Mouse (Mus musculus): Measurements from ENCODE around the gene Saa1. TPM values are rescaled to one million over a fixed set of nuclear protein-coding genes. Genes with fewer than 3 reads are reported as not detected.
"Not testable (repeated sequence)": the region's sequence is repeated elsewhere in the genome, so short reads cannot be mapped to it uniquely, and the experiment has no call there.

Saa1 gene
- not detected for total RNA-seq (2021)
- long read RNA-seq, result 0 reads

GRCm38 (mm10) chr7:46742880-46743279 lies at the start of gene Saa1:
Gene Saa1 (minus strand): TSS chr7:46742980.
- DNase-seq (ENCODE audit: low spot score in 2 of 2), result not testable (repeated sequence)

- DNase-seq (ENCODE audit: low spot score in 2 of 2), result no peak
These were observed 46.5 kb upstream of the Saa1 start for GRCm38 (mm10) chr7:46789177-46789849.

GRCm38 (mm10) chr7:46770706-46771105 lies 27.9 kb upstream of the Saa1 start:
- DNase-seq (ENCODE audit: low spot score in 2 of 2), result peak; percentile 38 to 58

GRCm38 (mm10) chr7:46768451-46768850 lies 25.7 kb upstream of the Saa1 start:
- DNase-seq (ENCODE audit: low spot score in 2 of 2), result no peak

- no peak for DNase-seq (ENCODE audit: low spot score in 2 of 2)
These were observed 24.6 kb upstream of the Saa1 start for GRCm38 (mm10) chr7:46767371-46767770.

GRCm38 (mm10) chr7:46764672-46765071 lies 21.9 kb upstream of the Saa1 start:
- no peak for DNase-seq (ENCODE audit: low spot score in 2 of 2)

GRCm38 (mm10) chr7:46762601-46763000 lies 19.8 kb upstream of the Saa1 start:
- no peak for DNase-seq (ENCODE audit: low spot score in 2 of 2)

GRCm38 (mm10) chr7:46761049-46761795 lies 18.4 kb upstream of the Saa1 start:
- no peak for DNase-seq (ENCODE audit: low spot score in 2 of 2)

- no peak for DNase-seq (ENCODE audit: low spot score in 2 of 2)
These were observed 8.7 kb upstream of the Saa1 start, which contains the start of gene Saa2 for GRCm38 (mm10) chr7:46751490-46751889. Gene Saa2 (plus strand): TSS chr7:46751790.

GRCm38 (mm10) chr7:46748459-46748858 lies 5.7 kb upstream of the Saa1 start:
- no peak for DNase-seq (ENCODE audit: low spot score in 2 of 2)

- no peak for DNase-seq (ENCODE audit: low spot score in 2 of 2)
These were observed 3.6 kb upstream of the Saa1 start for GRCm38 (mm10) chr7:46746381-46746780.

GRCm38 (mm10) chr7:46745816-46746215 lies 3.0 kb upstream of the Saa1 start:
- no peak for DNase-seq (ENCODE audit: low spot score in 2 of 2)

GRCm38 (mm10) chr7:46740041-46740440 lies 2.7 kb downstream of the Saa1 start:
- not testable (repeated sequence) for DNase-seq (ENCODE audit: low spot score in 2 of 2)

GRCm38 (mm10) chr7:46738561-46739460 lies 4.0 kb downstream of the Saa1 start:
- DNase-seq (ENCODE audit: low spot score in 2 of 2), result no peak

GRCm38 (mm10) chr7:46734983-46735382 lies 7.8 kb downstream of the Saa1 start:
- no peak for DNase-seq (ENCODE audit: low spot score in 2 of 2)

GRCm38 (mm10) chr7:46732458-46732857 lies 10.3 kb downstream of the Saa1 start, which contains the start of gene Saa4:
Gene Saa4 (minus strand): TSS chr7:46732603.
- DNase-seq (ENCODE audit: low spot score in 2 of 2), result no peak

- no peak for DNase-seq (ENCODE audit: low spot score in 2 of 2)
These were observed 15.2 kb downstream of the Saa1 start for GRCm38 (mm10) chr7:46727584-46727983.

- DNase-seq (ENCODE audit: low spot score in 2 of 2), result peak in 1 of 2 experiments; percentile 8
These were observed 18.4 kb downstream of the Saa1 start for GRCm38 (mm10) chr7:46724396-46724795.

GRCm38 (mm10) chr7:46723849-46724248 lies 18.9 kb downstream of the Saa1 start:
- DNase-seq (ENCODE audit: low spot score in 2 of 2), result no peak

GRCm38 (mm10) chr7:46723354-46723753 lies 19.4 kb downstream of the Saa1 start:
- no peak for DNase-seq (ENCODE audit: low spot score in 2 of 2)

- DNase-seq (ENCODE audit: low spot score in 2 of 2), result no peak
These were observed 22.3 kb downstream of the Saa1 start for GRCm38 (mm10) chr7:46720460-46720859.

Measured in layer of hippocampus, postnatal 10 days (tissue).